ENCODE assay signal across 12 mouse cellular contexts in the genomic region with DNA sequence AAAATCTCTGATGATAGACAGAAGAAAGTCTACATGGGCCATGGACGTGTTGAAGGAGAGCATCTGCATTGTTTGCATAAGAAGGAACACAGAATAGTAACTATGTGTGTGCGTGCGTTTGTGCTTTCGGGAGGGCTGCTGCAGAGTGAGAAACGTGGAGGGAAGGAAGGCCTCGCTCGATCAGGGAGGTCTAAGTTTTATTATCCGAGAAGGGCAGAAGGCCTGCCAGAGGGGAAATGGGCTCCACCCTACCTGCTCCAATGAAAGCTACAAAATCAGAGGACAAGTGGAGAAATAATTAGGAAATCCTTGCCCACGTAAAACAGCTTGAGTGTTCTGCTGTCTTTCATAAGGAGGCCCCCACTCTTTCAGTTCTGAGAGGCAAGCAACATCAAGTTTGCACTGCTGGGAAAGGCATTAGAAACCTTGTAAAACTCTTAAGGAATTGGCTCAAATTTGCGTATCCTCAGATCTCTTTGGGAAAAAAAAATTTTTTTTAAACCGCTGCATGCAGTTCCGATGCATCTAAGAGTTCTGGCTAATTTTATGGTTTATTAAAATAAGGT.
"Had no signal": no experiment of that assay in that cellular context is flagged by ENCODE, and none has a peak within 500 bp of the region (broad histone marks: within the 10 kb centered on the region; RNA-seq: fewer than 3 reads in every experiment).

No protein-coding gene starts in this region.

- H3K9ac ChIP-seq: liver, embryonic 15.5 days; midbrain, embryonic 13.5 days; stomach, embryonic 15.5 days had no signal

- ATAC-seq: lung, postnatal 0 days; midbrain, embryonic 13.5 days had no signal

- H3K4me2 ChIP-seq: liver, embryonic 11.5 days; liver, embryonic 15.5 days; midbrain, embryonic 13.5 days; stomach, embryonic 15.5 days had no signal

- H3K9me3 ChIP-seq: liver, embryonic 15.5 days; midbrain, embryonic 13.5 days; stomach, embryonic 15.5 days had no signal

- H3K4me3 ChIP-seq: liver, embryonic 15.5 days; midbrain, embryonic 13.5 days; stomach, embryonic 15.5 days had no signal

- DNase-seq: kidney, adult 18-20 months; kidney, postnatal 10 days; kidney, postnatal 4 days; lung, adult 2 months; lung, postnatal 36 days; right cerebral cortex, postnatal 14 days; thymus, postnatal 36 days had no signal

- H3K4me1 ChIP-seq: liver, embryonic 15.5 days; midbrain, embryonic 13.5 days; stomach, embryonic 15.5 days had no signal

- H3K27ac ChIP-seq: liver, embryonic 15.5 days; midbrain, embryonic 13.5 days; stomach, embryonic 15.5 days had no signal

- H3K27me3 ChIP-seq: liver, embryonic 15.5 days; midbrain, embryonic 13.5 days; stomach, embryonic 15.5 days had no signal

- H3K36me3 ChIP-seq: liver, embryonic 15.5 days; midbrain, embryonic 13.5 days; stomach, embryonic 15.5 days had no signal
